Mouse (Mus musculus): ENCODE results near the gene Ltbp1.

- no peak for TF ChIP-seq CTCF (IDR thresholded peaks at IDR 0.05 in 2 of 3, conservative IDR thresholded peaks at IDR 0.05 in 1 of 3; ENCODE audit: control insufficient read depth in 1 of 3, insufficient read depth in 1 of 3, low read depth in 2 of 3, low read length in 3 of 3, poor library complexity in 1 of 3, severe bottlenecking in 1 of 3)
- TF ChIP-seq POLR2A (IDR thresholded peaks at IDR 0.05; ENCODE audit: control insufficient read depth in 1 of 2, insufficient read depth in 1 of 2, low read depth in 1 of 2, low read length in 2 of 2, poor library complexity in 1 of 2): no peak
- no peak for TF ChIP-seq MXI1 (IDR thresholded peaks at IDR 0.05; ENCODE audit: low read depth, low read length)
- TF ChIP-seq EP300 (IDR thresholded peaks at IDR 0.05; ENCODE audit: low read depth in 1 of 2, low read length in 2 of 2): no peak
- TF ChIP-seq CHD1 (IDR thresholded peaks at IDR 0.05; ENCODE audit: low read depth, low read length): no peak
- TF ChIP-seq MAX (IDR thresholded peaks at IDR 0.05; ENCODE audit: low read length): no peak
- TF ChIP-seq JUND (IDR thresholded peaks at IDR 0.05; ENCODE audit: low read depth, low read length): no peak
- no peak for TF ChIP-seq POLR2AphosphoS2 (IDR thresholded peaks at IDR 0.05; ENCODE audit: low read length)
- no peak for TF ChIP-seq KAT2A (conservative IDR thresholded peaks at IDR 0.05; ENCODE audit: low read depth, low read length)
- no peak for TF ChIP-seq RAD21 (IDR thresholded peaks at IDR 0.05; ENCODE audit: low read depth, low read length)
- TF ChIP-seq MAFK (IDR thresholded peaks at IDR 0.05; ENCODE audit: borderline replicate concordance, low read depth, low read length): no peak
- TF ChIP-seq MEF2A (IDR thresholded peaks at IDR 0.05; ENCODE audit: extremely low read depth, insufficient replicate concordance, low read depth, low read length, poor library complexity, severe bottlenecking): no peak
- no peak for TF ChIP-seq ELF1 (IDR thresholded peaks at IDR 0.05; ENCODE audit: low read depth, low read length)
- TF ChIP-seq ZKSCAN1 (IDR thresholded peaks at IDR 0.05; ENCODE audit: low read depth, low read length): no peak
Measured at GRCm38 (mm10) chr17:75278106-75278505, 272.7 kb downstream of the Ltbp1 start.

Measured in MEL (cell line).